Mouse (Mus musculus) intestine, embryonic 14.5 days (tissue): ENCODE data around the gene Txndc11. TPM values are rescaled to one million over a fixed set of nuclear protein-coding genes. Genes with fewer than 3 reads are reported as not detected.

Experiments used
- ATAC-seq: fragments of 200-750 bp; cut with Nextera tagmentation; replicated peaks from 2 replicates; pipeline ENCODE4 v1.8.0; 2017; ENCODE audit warnings: low read depth, moderate number of reproducible peaks, moderate TSS enrichment, moderate library complexity; ENCODE audit not compliant: low FRiP score, low TSS enrichment
- DNase-seq: peaks from one replicate; pipeline ENCODE4 v3.0.0-alpha.2; 2018; ENCODE audit warnings: low spot score
- H3K27ac ChIP-seq: fragments of 300-500 bp; sonication (generic); 2 replicates; pipeline ENCODE4 v1.5.1; 2014; ENCODE audit warnings: low read depth, mild to moderate bottlenecking, control low read depth
- H3K27me3 ChIP-seq: fragments of 300-500 bp; sonication (generic); replicated peaks from 2 replicates; pipeline ENCODE4 v1.6.1; 2014; ENCODE audit warnings: low read length, control low read depth; ENCODE audit not compliant: control insufficient read depth, insufficient read depth
- H3K36me3 ChIP-seq: fragments of 300-500 bp; sonication (generic); 2 replicates; pipeline ENCODE4 v1.6.1; 2014; ENCODE audit warnings: low read length, control low read depth; ENCODE audit not compliant: control insufficient read depth, insufficient read depth
- H3K4me1 ChIP-seq: fragments of 300-500 bp; sonication (generic); replicated peaks from 2 replicates; pipeline ENCODE4 v1.6.1; 2014; ENCODE audit warnings: low read length, control low read depth, mixed read lengths; ENCODE audit not compliant: control insufficient read depth, insufficient read depth
- H3K4me2 ChIP-seq: fragments of 300-500 bp; sonication (generic); 2 replicates; pipeline ENCODE4 v1.6.1; 2014; ENCODE audit warnings: low read length
- H3K4me3 ChIP-seq: fragments of 300-500 bp; sonication (generic); 2 replicates; pipeline ENCODE4 v1.5.1; 2014; ENCODE audit warnings: low read depth, low read length, control low read depth, mixed read lengths
- H3K9ac ChIP-seq: fragments of 300-500 bp; sonication (generic); 2 replicates; pipeline ENCODE4 v1.6.1; 2014; ENCODE audit warnings: mild to moderate bottlenecking, low read length
- H3K9me3 ChIP-seq: fragments of 300-500 bp; sonication (generic); 2 replicates; pipeline ENCODE4 v1.6.1; 2016; ENCODE audit warnings: low read length, control low read depth; ENCODE audit not compliant: control insufficient read depth
- WGBS: fragments of 180-500 bp; shearing (Covaris S2); extraction: QIAGEN DNeasy Blood & Tissue Kit; methylation state at CpG from one replicate; pipeline ENCODE4 v1.1.7; 2014; 5-methylcytosine and 5-hydroxymethylcytosine counted together
- microRNA-seq: library from miRNA; unstranded; fragments of <30 nt; microRNA quantifications from one replicate; pipeline ENCODE4, GENCODE M21; 2016
- polyA plus RNA-seq: library from polyadenylated mRNA; unstranded; fragments of >200 nt; fragmentation: Nextera tagmentation; extraction: Ambion mirVana; gene quantifications from 2 replicates; pipeline ENCODE4 v1.2.1, GENCODE M21; 2014

Gene Txndc11
- polyA plus RNA-seq, 1 experiment from 2014 or later: 39.2 TPM

- Histone ChIP-seq H3K4me1 (no peaks in the 10 kb centered on the region), H3K36me3 (no peaks in the 10 kb centered on the region), H3K4me3 (no peak overlapping the region), H3K4me2 (no peak overlapping the region), H3K27ac (no peak overlapping the region), H3K9ac (no peak overlapping the region), H3K9me3 (no peaks in the 10 kb centered on the region), H3K27me3 (no peaks in the 10 kb centered on the region)
- ATAC-seq: no peak
- DNase-seq: no peak
- WGBS: 76% methylated on average over 4 of the region's 4 CpGs
Measured at GRCm38 (mm10) chr16:11030844-11031243, 103.6 kb downstream of the Txndc11 start.

DNA sequence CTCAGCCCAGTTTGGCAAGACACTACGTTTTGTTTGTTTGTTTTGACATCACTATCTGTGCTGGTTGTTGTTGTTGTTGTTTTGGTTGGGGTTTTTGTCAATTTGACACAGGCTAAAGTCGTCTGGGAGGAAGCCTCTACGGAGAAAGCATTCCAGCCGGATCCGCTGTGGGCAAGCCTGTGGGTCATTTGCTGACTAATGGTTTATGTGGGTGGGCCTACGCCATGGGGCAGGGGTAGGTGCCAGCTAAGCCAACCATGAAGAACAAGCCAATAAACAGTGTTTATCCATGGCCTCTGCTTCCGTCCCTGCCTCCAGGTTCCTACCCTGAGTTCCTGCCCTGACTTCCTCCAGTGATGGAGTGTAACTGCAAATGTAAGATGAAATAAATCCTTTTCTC is 106.2 kb downstream of the Txndc11 start:
- no peaks in the 10 kb centered on the region for H3K36me3 ChIP-seq
- DNase-seq (no peak), ATAC-seq (no peak)
- no peak overlapping the region for H3K9ac ChIP-seq
- no peaks in the 10 kb centered on the region for H3K9me3 ChIP-seq
- H3K27me3 ChIP-seq: no peaks in the 10 kb centered on the region
- H3K27ac ChIP-seq: no peak overlapping the region
- no peaks in the 10 kb centered on the region for H3K4me1 ChIP-seq
- no peak overlapping the region for H3K4me3 ChIP-seq
- H3K4me2 ChIP-seq: no peak overlapping the region
- WGBS: 80% methylated on average over 7 of the region's 7 CpGs

Small RNA genes lying within 50 kb of the gene (microRNA-seq; reads per million reads assigned to microRNA genes)
- gene Gm23935: 25.9 reads per million, percentile 48 among the genes with 10 or more reads in this experiment

Other genes starting within 250 kb of the Txndc11 start
- 33.7 and 42.8 TPM in 2 replicates for gene Snn, start 73.7 kb downstream of the Txndc11 start, polyA plus RNA-seq
- gene Litaf, start 68.5 kb downstream of the Txndc11 start, polyA plus RNA-seq: 106 and 112 TPM in 2 replicates
- gene Zc3h7a, start 41.7 kb upstream of the Txndc11 start, polyA plus RNA-seq: 94.7 and 107 TPM in 2 replicates
- 216 and 230 TPM in 2 replicates for gene Rsl1d1, start 68.7 kb upstream of the Txndc11 start, polyA plus RNA-seq
- 90.4 and 92.3 TPM in 2 replicates for gene Gspt1, start 119.7 kb upstream of the Txndc11 start, polyA plus RNA-seq
- gene Tnfrsf17, start 179.2 kb upstream of the Txndc11 start, polyA plus RNA-seq: 0.23 TPM in 1 of 2 replicates, not detected in the other
- 6.3 and 8.1 TPM in 2 replicates for gene Snx29, start 188.3 kb upstream of the Txndc11 start, polyA plus RNA-seq